Mouse (Mus musculus): ENCODE measurements around the gene Svep1. TPM values are rescaled to one million over a fixed set of nuclear protein-coding genes. Genes with fewer than 3 reads are reported as not detected.

Svep1 gene
- polyA plus RNA-seq, 1 experiment from 2014 or later, result 4.5 TPM

- WGBS, result 87% methylated on average over 4 of the region's 4 CpGs
- ATAC-seq (ENCODE audit: low FRiP score), result no peak
- Histone ChIP-seq H3K27me3 (no peaks in the 10 kb centered on the region), H3K9ac (no peak overlapping the region), H3K36me3 (no peaks in the 10 kb centered on the region), H3K9me3 (replicated peaks) (no peaks in the 10 kb centered on the region), H3K4me2 (replicated peaks) (no peak overlapping the region), H3K27ac (no peak overlapping the region), H3K4me3 (no peak overlapping the region), H3K4me1 (no peaks in the 10 kb centered on the region)
Observed at GRCm38 (mm10) chr4:58196795-58197194, 9.9 kb downstream of the Svep1 start.

DNA sequence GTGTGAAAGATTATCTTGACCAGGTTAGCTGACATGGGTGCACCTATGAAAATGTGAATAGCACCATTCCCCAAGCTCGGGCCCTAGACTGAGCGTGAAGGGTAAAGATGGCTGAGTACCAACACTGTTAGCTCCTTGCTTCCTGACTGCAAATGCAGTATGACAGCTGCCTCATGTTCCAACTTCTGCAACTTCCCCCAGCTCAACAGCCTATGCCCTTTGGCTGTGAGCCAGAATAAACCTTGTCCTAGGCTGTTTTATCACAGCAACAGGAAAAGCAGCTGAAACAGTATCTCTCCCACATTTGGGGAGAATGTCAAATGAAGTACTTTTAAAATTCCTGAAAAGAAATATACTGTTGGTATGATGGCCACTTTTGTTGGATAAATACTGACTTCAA, 10.7 kb downstream of the Svep1 start:
- H3K27ac ChIP-seq, result no peak overlapping the region
- no peak for ATAC-seq (ENCODE audit: low FRiP score)
- no peak overlapping the region for H3K4me2 ChIP-seq (replicated peaks)
- H3K4me1 ChIP-seq, result no peaks in the 10 kb centered on the region
- H3K27me3 ChIP-seq, result no peaks in the 10 kb centered on the region
- WGBS, result 94% methylated on average over 2 of the region's 2 CpGs
- no peaks in the 10 kb centered on the region for H3K36me3 ChIP-seq
- H3K9ac ChIP-seq, result no peak overlapping the region
- H3K9me3 ChIP-seq (replicated peaks), result no peaks in the 10 kb centered on the region
- H3K4me3 ChIP-seq, result no peak overlapping the region

DNA sequence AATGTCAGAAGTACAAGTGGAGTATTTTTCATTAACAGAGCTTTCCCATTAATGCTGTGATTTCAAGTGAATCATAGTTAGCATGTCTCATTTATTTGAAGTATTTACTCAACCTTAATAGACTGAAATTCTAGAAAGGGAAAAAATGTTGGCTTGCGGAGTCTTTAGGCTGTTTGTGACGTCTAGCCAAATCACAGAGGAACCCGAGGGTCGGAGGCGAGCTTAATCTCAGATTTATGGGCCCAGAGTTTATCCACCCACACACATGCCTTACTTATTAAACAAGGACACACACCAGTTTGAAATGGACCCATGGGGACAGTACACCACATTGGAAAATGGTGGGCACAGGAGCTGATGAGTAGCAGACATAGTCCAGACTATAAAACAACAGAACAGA, 17.4 kb downstream of the Svep1 start:
- ATAC-seq (ENCODE audit: low FRiP score), result no peak
- Histone ChIP-seq H3K27ac (no peak overlapping the region), H3K9me3 (replicated peaks) (no peaks in the 10 kb centered on the region), H3K4me3 (no peak overlapping the region), H3K27me3 (no peaks in the 10 kb centered on the region), H3K4me1 (no peaks in the 10 kb centered on the region), H3K4me2 (replicated peaks) (no peak overlapping the region), H3K36me3 (no peaks in the 10 kb centered on the region), H3K9ac (no peak overlapping the region)
- 88% methylated on average over 5 of the region's 5 CpGs for WGBS

DNA sequence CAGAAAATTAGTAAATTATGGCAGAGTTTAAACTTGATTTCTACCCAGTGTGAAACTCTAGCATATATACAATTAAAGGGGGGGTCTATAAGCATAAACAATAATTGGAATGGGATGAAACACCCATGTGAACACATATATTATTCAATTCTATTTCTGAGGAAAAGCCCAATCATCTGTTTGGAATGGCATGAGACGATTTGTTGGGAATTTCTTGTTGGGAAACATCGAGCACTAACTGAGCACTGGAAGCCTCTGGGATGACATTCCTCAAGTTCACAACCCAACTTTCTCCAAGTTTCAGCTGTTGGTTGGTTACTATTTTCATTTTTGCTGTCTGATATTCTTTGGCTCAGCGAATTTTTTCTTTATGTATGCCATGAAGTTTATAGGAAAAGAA, 21.3 kb downstream of the Svep1 start:
- no peak overlapping the region for H3K27ac ChIP-seq
- no peaks in the 10 kb centered on the region for H3K27me3 ChIP-seq
- no peaks in the 10 kb centered on the region for H3K4me1 ChIP-seq
- H3K9ac ChIP-seq, result no peak overlapping the region
- no peaks in the 10 kb centered on the region for H3K9me3 ChIP-seq (replicated peaks)
- H3K36me3 ChIP-seq, result no peaks in the 10 kb centered on the region
- no peak overlapping the region for H3K4me2 ChIP-seq (replicated peaks)
- 84% methylated on average over 3 of the region's 3 CpGs for WGBS
- ATAC-seq (ENCODE audit: low FRiP score), result no peak
- no peak overlapping the region for H3K4me3 ChIP-seq

- Histone ChIP-seq H3K9ac (no peak overlapping the region), H3K36me3 (no peaks in the 10 kb centered on the region), H3K4me2 (replicated peaks) (no peak overlapping the region), H3K4me3 (no peak overlapping the region), H3K27ac (no peak overlapping the region), H3K27me3 (no peaks in the 10 kb centered on the region), H3K4me1 (no peaks in the 10 kb centered on the region), H3K9me3 (replicated peaks) (no peaks in the 10 kb centered on the region)
- no peak for ATAC-seq (ENCODE audit: low FRiP score)
- 81% methylated on average over 5 of the region's 5 CpGs for WGBS
Observed at GRCm38 (mm10) chr4:58184681-58185341, 21.8 kb downstream of the Svep1 start.

DNA sequence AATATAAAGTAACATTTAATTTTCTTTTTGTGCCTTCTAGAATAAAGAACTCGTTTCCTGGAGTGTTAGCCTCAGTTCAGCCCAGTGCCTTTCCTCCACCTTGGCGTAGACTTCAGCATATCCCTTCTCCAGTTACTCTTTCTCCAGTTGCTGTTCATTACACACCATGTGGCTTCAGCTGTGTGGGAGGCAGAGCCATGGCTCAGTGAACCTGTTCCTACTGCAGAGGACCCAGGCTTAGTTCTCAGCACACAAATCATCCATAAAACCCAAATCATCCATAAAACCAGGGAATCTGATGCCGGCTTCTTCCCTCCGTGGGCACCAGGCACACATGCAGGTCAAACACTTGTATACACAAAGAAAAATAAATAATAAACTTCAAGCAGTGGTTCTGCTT, 22.8 kb downstream of the Svep1 start:
- no peak overlapping the region for H3K4me3 ChIP-seq
- no peaks in the 10 kb centered on the region for H3K9me3 ChIP-seq (replicated peaks)
- no peak overlapping the region for H3K9ac ChIP-seq
- no peak overlapping the region for H3K27ac ChIP-seq
- H3K4me1 ChIP-seq, result no peaks in the 10 kb centered on the region
- H3K4me2 ChIP-seq (replicated peaks), result no peak overlapping the region
- ATAC-seq (ENCODE audit: low FRiP score), result no peak
- H3K36me3 ChIP-seq, result no peaks in the 10 kb centered on the region
- no peaks in the 10 kb centered on the region for H3K27me3 ChIP-seq
- WGBS, result 90% methylated on average over 4 of the region's 4 CpGs

DNA sequence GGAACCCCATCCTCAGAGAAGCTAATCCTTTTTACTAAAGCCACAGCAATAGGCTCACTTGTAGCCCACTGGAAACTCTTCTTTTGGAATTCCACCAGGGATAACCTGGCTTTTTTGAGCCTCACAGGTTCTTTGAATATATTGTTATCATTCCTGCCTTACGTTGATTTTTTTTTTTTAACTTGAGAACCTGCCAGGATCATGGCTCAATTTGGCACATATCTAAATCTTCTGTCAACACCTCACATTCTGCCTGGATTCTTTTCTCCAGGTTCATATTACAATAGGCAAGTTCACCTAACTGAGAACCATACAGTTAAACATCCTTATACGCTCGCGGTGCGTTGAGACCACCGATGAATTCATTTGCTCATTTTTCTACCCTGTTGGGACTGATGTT, 28.2 kb downstream of the Svep1 start:
- Histone ChIP-seq H3K36me3 (no peaks in the 10 kb centered on the region), H3K27me3 (no peaks in the 10 kb centered on the region), H3K4me1 (no peaks in the 10 kb centered on the region), H3K27ac (no peak overlapping the region), H3K9ac (no peak overlapping the region), H3K9me3 (replicated peaks) (no peaks in the 10 kb centered on the region), H3K4me3 (no peak overlapping the region), H3K4me2 (replicated peaks) (no peak overlapping the region)
- WGBS, result 88% methylated on average over 6 of the region's 6 CpGs
- ATAC-seq (ENCODE audit: low FRiP score), result no peak

GRCm38 (mm10) chr4:58177256-58177655, 29.4 kb downstream of the Svep1 start:
- WGBS, result 91% methylated on average over 14 of the region's 15 CpGs
- H3K4me2 ChIP-seq (replicated peaks), result no peak overlapping the region

GRCm38 (mm10) chr4:58174435-58174987, 32.1 kb downstream of the Svep1 start:
- Histone ChIP-seq H3K4me1 (no peaks in the 10 kb centered on the region), H3K36me3 (no peaks in the 10 kb centered on the region), H3K9ac (no peak overlapping the region), H3K27me3 (no peaks in the 10 kb centered on the region), H3K27ac (no peak overlapping the region), H3K4me2 (replicated peaks) (no peak overlapping the region), H3K4me3 (no peak overlapping the region), H3K9me3 (replicated peaks) (no peaks in the 10 kb centered on the region)
- ATAC-seq (ENCODE audit: low FRiP score), result no peak
- WGBS, result 85% methylated on average over 4 of the region's 4 CpGs

More at GRCm38 (mm10) chr4:58177256-58177655, 29.4 kb downstream of the Svep1 start:
- ATAC-seq (ENCODE audit: low FRiP score), result no peak
- H3K36me3 ChIP-seq, result no peaks in the 10 kb centered on the region
- no peak overlapping the region for H3K9ac ChIP-seq
- H3K4me3 ChIP-seq, result no peak overlapping the region
- no peaks in the 10 kb centered on the region for H3K27me3 ChIP-seq
- no peaks in the 10 kb centered on the region for H3K9me3 ChIP-seq (replicated peaks)
- H3K27ac ChIP-seq, result no peak overlapping the region
- H3K4me1 ChIP-seq, result no peaks in the 10 kb centered on the region

- ATAC-seq (ENCODE audit: low FRiP score), result no peak
Observed at GRCm38 (mm10) chr4:58173401-58173800, 33.3 kb downstream of the Svep1 start.

GRCm38 (mm10) chr4:58170430-58170829, 36.2 kb downstream of the Svep1 start:
- Histone ChIP-seq H3K4me2 (replicated peaks) (no peak overlapping the region), H3K9ac (no peak overlapping the region), H3K27ac (no peak overlapping the region), H3K9me3 (replicated peaks) (no peaks in the 10 kb centered on the region), H3K36me3 (no peaks in the 10 kb centered on the region), H3K4me3 (no peak overlapping the region), H3K4me1 (no peaks in the 10 kb centered on the region), H3K27me3 (no peaks in the 10 kb centered on the region)
- no peak for ATAC-seq (ENCODE audit: low FRiP score)
- WGBS, result 79% methylated on average over 5 of the region's 5 CpGs

More at GRCm38 (mm10) chr4:58173401-58173800, 33.3 kb downstream of the Svep1 start:
- H3K27ac ChIP-seq, result no peak overlapping the region
- 81% methylated on average over 6 of the region's 6 CpGs for WGBS
- H3K4me3 ChIP-seq, result no peak overlapping the region
- no peaks in the 10 kb centered on the region for H3K27me3 ChIP-seq
- no peaks in the 10 kb centered on the region for H3K36me3 ChIP-seq
- H3K4me2 ChIP-seq (replicated peaks), result no peak overlapping the region
- H3K9me3 ChIP-seq (replicated peaks), result no peaks in the 10 kb centered on the region
- no peaks in the 10 kb centered on the region for H3K4me1 ChIP-seq
- H3K9ac ChIP-seq, result no peak overlapping the region

- 86% methylated on average over 2 of the region's 2 CpGs for WGBS
- Histone ChIP-seq H3K4me2 (replicated peaks) (no peak overlapping the region), H3K36me3 (no peaks in the 10 kb centered on the region), H3K4me3 (no peak overlapping the region), H3K4me1 (no peaks in the 10 kb centered on the region), H3K27ac (no peak overlapping the region), H3K9me3 (replicated peaks) (no peaks in the 10 kb centered on the region), H3K9ac (no peak overlapping the region), H3K27me3 (no peaks in the 10 kb centered on the region)
- ATAC-seq (ENCODE audit: low FRiP score), result no peak
Observed at GRCm38 (mm10) chr4:58169918-58170317, 36.7 kb downstream of the Svep1 start.

- no peaks in the 10 kb centered on the region for H3K27me3 ChIP-seq
- 87% methylated on average over 5 of the region's 5 CpGs for WGBS
- no peak overlapping the region for H3K4me2 ChIP-seq (replicated peaks)
- no peak overlapping the region for H3K4me3 ChIP-seq
- no peak overlapping the region for H3K9ac ChIP-seq
- no peak for ATAC-seq (ENCODE audit: low FRiP score)
- H3K9me3 ChIP-seq (replicated peaks), result no peaks in the 10 kb centered on the region
- no peak overlapping the region for H3K27ac ChIP-seq
- H3K36me3 ChIP-seq, result no peaks in the 10 kb centered on the region
- H3K4me1 ChIP-seq, result no peaks in the 10 kb centered on the region
Observed at GRCm38 (mm10) chr4:58168366-58168765, 38.3 kb downstream of the Svep1 start.
